Mouse (Mus musculus) lung, adult 2 months (tissue): ENCODE results near the gene Zfp978.
"Not testable (repeated sequence)": the region's sequence is repeated elsewhere in the genome, so short reads cannot be mapped to it uniquely, and the experiment has no call there.

Experiments used
- CTCF ChIP-seq: fragments of 200-500 bp; IDR thresholded peaks from 2 replicates; pipeline ENCODE4 v1.5.1; 2011; ENCODE audit warnings: mild to moderate bottlenecking, low read length, control low read depth; ENCODE audit not compliant: insufficient read depth
- POLR2A ChIP-seq: fragments of 200-500 bp; IDR thresholded peaks from 2 replicates; pipeline ENCODE4 v1.6.1; 2011; ENCODE audit warnings: low read depth, mild to moderate bottlenecking, control low read depth, low read length, borderline replicate concordance; ENCODE audit errors: extremely low read depth

DNA sequence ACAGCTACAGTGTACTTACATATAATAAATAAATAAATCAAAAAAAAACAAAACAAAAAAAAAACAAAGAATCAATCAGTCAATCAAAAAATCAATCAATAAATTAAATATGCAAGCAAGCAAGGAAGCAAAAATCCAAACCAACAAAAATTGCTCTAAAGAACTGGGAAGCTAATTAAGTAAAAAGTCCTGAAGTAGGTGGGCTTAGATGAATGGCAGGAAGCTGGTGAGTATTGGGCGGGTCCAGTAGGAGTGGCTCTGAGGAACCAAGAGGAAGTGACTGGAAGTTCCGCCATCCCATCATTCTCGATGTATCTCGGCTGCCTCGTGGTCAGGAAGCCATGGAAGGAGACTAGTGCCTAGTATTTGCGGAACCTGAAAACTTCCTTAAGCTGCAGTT lies at the start of gene Zfp978:
- not testable (repeated sequence) for TF ChIP-seq POLR2A, CTCF
